Mouse (Mus musculus): ENCODE measurements around the gene Gm773. TPM values are rescaled to one million over a fixed set of nuclear protein-coding genes. Genes with fewer than 3 reads are reported as not detected.

The Gm773 gene
- polyA plus RNA-seq (2015; fragmentation: Nextera tagmentation; extraction: Ambion mirVana), result not detected in 2 replicates

GRCm38 (mm10) chrX:56212771-56213170 is at the start of gene Gm773:
Gene Gm773, minus strand, starts transcription at chrX:56212881.

Other genes starting within 250 kb of the Gm773 start
- 1.5 and 1.7 TPM in 2 replicates for gene 3830403N18Rik, start 76.3 kb downstream of the Gm773 start, polyA plus RNA-seq (2015; fragmentation: Nextera tagmentation; extraction: Ambion mirVana)
- 3.9 and 5.3 TPM in 2 replicates for gene Zfp449, start 133.5 kb upstream of the Gm773 start, polyA plus RNA-seq (2015; fragmentation: Nextera tagmentation; extraction: Ambion mirVana)
- 3.8 and 6.1 TPM in 2 replicates for gene Smim10l2a, start 161.7 kb upstream of the Gm773 start, polyA plus RNA-seq (2015; fragmentation: Nextera tagmentation; extraction: Ambion mirVana)
- 2.1 and 2.3 TPM in 2 replicates for gene Gm2174, start 235.1 kb upstream of the Gm773 start, polyA plus RNA-seq (2015; fragmentation: Nextera tagmentation; extraction: Ambion mirVana)
- gene Ints6l, start 242.0 kb upstream of the Gm773 start, polyA plus RNA-seq (2015; fragmentation: Nextera tagmentation; extraction: Ambion mirVana), result 20.8 and 23.9 TPM in 2 replicates

Measured in adrenal gland, postnatal 0 days (tissue).